Mouse (Mus musculus) erythroblast, embryonic 14.5 days (primary cell): ENCODE measurements around the gene Vmn2r41. TPM values are rescaled to one million over a fixed set of nuclear protein-coding genes. Genes with fewer than 3 reads are reported as not detected.
"Not testable (repeated sequence)": the region's sequence is repeated elsewhere in the genome, so short reads cannot be mapped to it uniquely, and the experiment has no call there.

Experiments used
- H3K27me3 ChIP-seq: 2 replicates; pipeline ENCODE4 v1.6.1; 2012; ENCODE audit warnings: inconsistent platforms; ENCODE audit not compliant: control insufficient read depth
- H3K36me3 ChIP-seq: 2 replicates; pipeline ENCODE4 v1.6.1; 2012; ENCODE audit warnings: mild to moderate bottlenecking, inconsistent platforms; ENCODE audit not compliant: control insufficient read depth
- H3K4me1 ChIP-seq: 2 replicates; pipeline ENCODE4 v1.6.1; 2012; ENCODE audit warnings: inconsistent platforms; ENCODE audit not compliant: control insufficient read depth
- H3K4me3 ChIP-seq: replicated peaks from 2 replicates; pipeline ENCODE3; 2012; ENCODE audit warnings: moderate library complexity, mild to moderate bottlenecking, inconsistent platforms
- H3K9me3 ChIP-seq: 2 replicates; pipeline ENCODE4 v1.6.1; 2012; ENCODE audit warnings: low read length, inconsistent platforms, mixed read lengths; ENCODE audit not compliant: control insufficient read depth
- polyA plus RNA-seq: library from polyadenylated mRNA; stranded (reverse); fragments of >175 nt; gene quantifications from 2 replicates; pipeline ENCODE4 v1.2.3, GENCODE M21; 2012

Vmn2r41 gene
- polyA plus RNA-seq = 0.01 TPM in 1 of 2 replicates, not detected in the other

- H3K4me1 ChIP-seq = not testable (repeated sequence)
Observed at GRCm38 (mm10) chr7:8161554-8161953, at the start of gene Vmn2r41. Gene Vmn2r41 (minus strand): TSS chr7:8161654.

GRCm38 (mm10) chr7:8200220-8200619 is 38.8 kb upstream of the Vmn2r41 start, which contains the start of gene Vmn2r42:
Gene Vmn2r42 (minus strand): TSS chr7:8200320.
- not testable (repeated sequence) for H3K27me3 ChIP-seq, H3K4me1 ChIP-seq, H3K36me3 ChIP-seq, H3K4me3 ChIP-seq, H3K9me3 ChIP-seq

More at GRCm38 (mm10) chr7:8161554-8161953, at the start of gene Vmn2r41:
- not testable (repeated sequence) for H3K9me3 ChIP-seq, H3K27me3 ChIP-seq, H3K4me3 ChIP-seq, H3K36me3 ChIP-seq

GRCm38 (mm10) chr7:8092871-8093270 is 68.6 kb downstream of the Vmn2r41 start:
- not testable (repeated sequence) for H3K4me1 ChIP-seq, H3K36me3 ChIP-seq, H3K9me3 ChIP-seq, H3K27me3 ChIP-seq, H3K4me3 ChIP-seq

Other genes starting within 250 kb of the Vmn2r41 start
- gene Vmn2r42, start 38.7 kb upstream of the Vmn2r41 start, polyA plus RNA-seq = 0.02 TPM in 1 of 2 replicates, not detected in the other
- not detected in 2 replicates for gene Vmn2r43, start 98.9 kb upstream of the Vmn2r41 start, polyA plus RNA-seq
- 0.01 TPM in 1 of 2 replicates, not detected in the other for gene Vmn2r44, start 221.7 kb upstream of the Vmn2r41 start, polyA plus RNA-seq